Mouse (Mus musculus): ENCODE measurements around the gene Cwf19l1. TPM values are rescaled to one million over a fixed set of nuclear protein-coding genes. Genes with fewer than 3 reads are reported as not detected.

The Cwf19l1 gene
- polyA plus RNA-seq (2017; shearing (Covaris generic)) = 34.2 TPM

GRCm38 (mm10) chr19:44135072-44135959, at the start of gene Cwf19l1:
Cwf19l1 (minus strand) TSS chr19:44135876.

GRCm38 (mm10) chr19:44145702-44146567, 10.3 kb upstream of the Cwf19l1 start, which contains the start of gene Bloc1s2:
Bloc1s2 (minus strand) TSS chr19:44146446.

GRCm38 (mm10) chr19:44106831-44107660, 28.6 kb downstream of the Cwf19l1 start, which contains the start of gene Chuk:
Chuk (minus strand) TSS chr19:44107480.

GRCm38 (mm10) chr19:44069121-44069913, 66.4 kb downstream of the Cwf19l1 start, which contains the start of gene Erlin1:
Erlin1 (minus strand) TSS chr19:44069785.

Other genes with a start within 250 kb of the Cwf19l1 start
- 7.3 TPM for gene Dnmbp, start 195.7 kb downstream of the Cwf19l1 start, polyA plus RNA-seq (2017; shearing (Covaris generic))
- gene Cpn1, start 149.3 kb downstream of the Cwf19l1 start, polyA plus RNA-seq (2017; shearing (Covaris generic)) = not detected
- gene Cyp2c23, start 106.7 kb downstream of the Cwf19l1 start, polyA plus RNA-seq (2017; shearing (Covaris generic)) = not detected
- gene Erlin1, start 66.1 kb downstream of the Cwf19l1 start, polyA plus RNA-seq (2017; shearing (Covaris generic)) = 5.2 TPM
- 88.7 TPM for gene Chuk, start 28.4 kb downstream of the Cwf19l1 start, polyA plus RNA-seq (2017; shearing (Covaris generic))
- gene Bloc1s2, start 10.6 kb upstream of the Cwf19l1 start, polyA plus RNA-seq (2017; shearing (Covaris generic)) = 119 TPM
- gene Pkd2l1, start 56.6 kb upstream of the Cwf19l1 start, polyA plus RNA-seq (2017; shearing (Covaris generic)) = 0.08 TPM
- gene Scd3, start 67.4 kb upstream of the Cwf19l1 start, polyA plus RNA-seq (2017; shearing (Covaris generic)) = not detected
- gene Scd2, start 157.8 kb upstream of the Cwf19l1 start, polyA plus RNA-seq (2017; shearing (Covaris generic)) = 47.2 TPM
- 0.45 TPM for gene Scd4, start 197.2 kb upstream of the Cwf19l1 start, polyA plus RNA-seq (2017; shearing (Covaris generic))